Mouse (Mus musculus): Measurements from ENCODE around the gene Src.

Src gene

GRCm38 (mm10) chr2:157401261-157401660 lies 17.0 kb upstream of the Src start:
- TF ChIP-seq GATA4 (IDR thresholded peaks at IDR 0.05; ENCODE audit: insufficient replicate concordance, low read length) = no peak

- no peak for TF ChIP-seq GATA4 (IDR thresholded peaks at IDR 0.05; ENCODE audit: insufficient replicate concordance, low read length)
Observed at GRCm38 (mm10) chr2:157407596-157407995, 10.6 kb upstream of the Src start.

GRCm38 (mm10) chr2:157409793-157410533 lies 8.3 kb upstream of the Src start:
- no peak for TF ChIP-seq GATA4 (IDR thresholded peaks at IDR 0.05; ENCODE audit: insufficient replicate concordance, low read length)

GRCm38 (mm10) chr2:157411151-157411693 lies 7.0 kb upstream of the Src start:
- no peak for TF ChIP-seq GATA4 (IDR thresholded peaks at IDR 0.05; ENCODE audit: insufficient replicate concordance, low read length)

GRCm38 (mm10) chr2:157412497-157412896 lies 5.7 kb upstream of the Src start:
- TF ChIP-seq GATA4 (IDR thresholded peaks at IDR 0.05; ENCODE audit: insufficient replicate concordance, low read length) = no peak

- TF ChIP-seq GATA4 (IDR thresholded peaks at IDR 0.05; ENCODE audit: insufficient replicate concordance, low read length) = no peak
Observed at GRCm38 (mm10) chr2:157417229-157417628, 1.0 kb upstream of the Src start.

- no peak for TF ChIP-seq GATA4 (IDR thresholded peaks at IDR 0.05; ENCODE audit: insufficient replicate concordance, low read length)
Observed at GRCm38 (mm10) chr2:157418609-157419071, 396 bp downstream of the Src start.

GRCm38 (mm10) chr2:157419506-157419905 lies 1.3 kb downstream of the Src start:
- TF ChIP-seq GATA4 (IDR thresholded peaks at IDR 0.05; ENCODE audit: insufficient replicate concordance, low read length) = no peak

GRCm38 (mm10) chr2:157420404-157420803 lies 2.2 kb downstream of the Src start:
- TF ChIP-seq GATA4 (IDR thresholded peaks at IDR 0.05; ENCODE audit: insufficient replicate concordance, low read length) = no peak

- TF ChIP-seq GATA4 (IDR thresholded peaks at IDR 0.05; ENCODE audit: insufficient replicate concordance, low read length) = no peak
Observed at GRCm38 (mm10) chr2:157422062-157422655, 3.9 kb downstream of the Src start.

GRCm38 (mm10) chr2:157422854-157423705 lies 4.8 kb downstream of the Src start:
- no peak for TF ChIP-seq GATA4 (IDR thresholded peaks at IDR 0.05; ENCODE audit: insufficient replicate concordance, low read length)

- no peak for TF ChIP-seq GATA4 (IDR thresholded peaks at IDR 0.05; ENCODE audit: insufficient replicate concordance, low read length)
Observed at GRCm38 (mm10) chr2:157423706-157424125, 5.5 kb downstream of the Src start.

- TF ChIP-seq GATA4 (IDR thresholded peaks at IDR 0.05; ENCODE audit: insufficient replicate concordance, low read length) = no peak
Observed at GRCm38 (mm10) chr2:157424126-157424903, 6.1 kb downstream of the Src start.

- no peak for TF ChIP-seq GATA4 (IDR thresholded peaks at IDR 0.05; ENCODE audit: insufficient replicate concordance, low read length)
Observed at GRCm38 (mm10) chr2:157424904-157425642, 6.8 kb downstream of the Src start.

Data from liver, adult (tissue).